Mouse (Mus musculus) brain, embryonic 18.5 days (tissue): ENCODE measurements around the gene Phgr1.
A peak's percentile ranks its signal among the peaks of the same experiment; 100 is the strongest.

Experiments
- DNase-seq: peaks from one replicate; pipeline ENCODE4 v3.0.0-alpha.2; 2012; ENCODE audit warnings: low read depth, low spot score

Phgr1 gene

DNA sequence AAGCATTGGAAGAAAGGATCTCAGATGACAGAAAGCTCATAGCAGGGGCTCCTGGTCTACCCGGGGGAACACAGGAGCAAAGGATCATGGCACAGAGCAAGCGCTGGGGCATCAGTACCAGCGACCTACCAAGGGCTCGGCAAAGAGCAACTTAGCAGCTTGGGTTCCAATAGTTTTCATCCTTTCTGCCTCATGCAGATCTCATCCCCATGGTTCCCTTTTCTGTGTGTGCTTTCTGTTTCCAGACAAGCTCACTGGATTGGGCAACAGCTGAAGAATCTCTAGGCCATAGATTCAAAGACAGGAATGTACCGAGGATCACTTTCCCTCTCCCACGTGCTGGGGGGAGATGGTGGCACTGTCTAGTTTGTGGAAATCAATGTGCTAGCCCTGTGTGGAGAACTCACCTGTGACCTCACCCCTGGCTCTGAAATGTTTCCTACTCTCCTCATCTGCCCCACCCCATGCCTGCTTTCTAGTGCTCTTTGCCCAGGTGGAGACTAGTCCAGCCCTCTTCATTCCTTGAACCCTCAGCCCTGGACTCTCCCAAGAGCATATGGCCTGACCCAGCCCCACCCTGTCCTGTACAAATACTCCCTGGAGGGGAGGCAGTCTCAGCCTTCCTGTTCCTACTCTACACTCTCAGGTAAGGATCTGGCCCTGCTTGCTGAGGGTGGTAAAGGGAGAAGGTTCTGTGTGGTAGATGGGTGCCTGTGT is at the start of gene Phgr1:
Phgr1 (plus strand) TSS at position 612 of the 717 bp plus-strand sequence.
- DNase-seq: no peak

DNA sequence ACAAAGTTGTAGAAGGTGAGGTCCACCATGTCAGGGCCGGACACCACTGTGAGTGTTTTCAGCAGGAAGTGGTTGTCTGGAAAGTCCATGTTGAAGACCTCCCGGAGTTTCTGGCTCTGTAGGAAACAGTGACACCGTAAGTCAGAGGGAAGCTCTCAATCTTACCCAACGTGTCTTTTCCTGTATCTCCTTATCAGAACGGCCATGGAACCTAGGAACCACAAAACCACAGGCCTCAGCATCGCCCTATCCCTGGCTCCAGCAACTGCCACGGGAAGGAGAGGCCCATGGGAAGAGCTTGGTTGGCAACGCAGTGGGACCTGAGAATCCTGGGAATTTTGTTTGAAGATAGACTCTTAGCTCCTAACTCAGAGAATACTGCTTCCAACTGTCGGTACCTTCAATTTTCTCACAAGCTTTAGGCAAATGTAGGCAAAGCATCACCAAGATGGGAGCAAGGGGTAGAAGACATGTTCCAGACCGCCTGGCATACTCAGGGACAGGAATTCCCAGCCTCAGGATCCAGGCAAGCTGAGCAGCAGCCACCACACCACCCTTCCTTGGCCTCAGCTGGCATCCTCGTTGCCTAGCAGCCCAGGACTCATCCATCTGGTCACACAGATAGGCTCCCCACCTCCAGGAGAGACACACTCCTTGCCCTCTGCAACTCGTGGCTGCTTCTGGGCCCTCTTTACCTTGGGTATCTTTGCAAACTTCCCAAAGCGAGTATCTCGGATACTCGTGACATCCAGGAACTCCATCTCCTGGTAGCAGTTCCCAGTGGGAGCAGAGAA is 48.7 kb upstream of the Phgr1 start:
- DNase-seq: no peak

DNA sequence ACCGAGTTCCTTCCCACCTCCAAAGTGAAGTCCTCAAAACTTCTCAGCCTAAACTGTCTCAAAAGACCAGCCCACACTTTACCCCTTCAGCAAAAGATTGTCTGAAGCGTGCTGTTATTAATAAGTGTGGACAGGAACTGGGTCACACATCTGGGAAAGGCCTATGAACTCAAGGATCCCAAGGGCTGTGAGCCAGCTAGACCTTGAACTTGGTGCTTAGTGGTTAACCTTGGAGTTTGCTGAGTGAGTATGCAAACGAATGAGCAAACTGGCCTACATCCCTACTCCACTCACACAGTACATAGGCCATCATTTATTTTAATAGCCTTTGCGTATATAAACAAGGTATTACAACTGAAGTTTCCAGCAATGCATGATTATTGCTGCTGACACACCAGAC is 47.1 kb upstream of the Phgr1 start:
- DNase-seq: no peak

DNA sequence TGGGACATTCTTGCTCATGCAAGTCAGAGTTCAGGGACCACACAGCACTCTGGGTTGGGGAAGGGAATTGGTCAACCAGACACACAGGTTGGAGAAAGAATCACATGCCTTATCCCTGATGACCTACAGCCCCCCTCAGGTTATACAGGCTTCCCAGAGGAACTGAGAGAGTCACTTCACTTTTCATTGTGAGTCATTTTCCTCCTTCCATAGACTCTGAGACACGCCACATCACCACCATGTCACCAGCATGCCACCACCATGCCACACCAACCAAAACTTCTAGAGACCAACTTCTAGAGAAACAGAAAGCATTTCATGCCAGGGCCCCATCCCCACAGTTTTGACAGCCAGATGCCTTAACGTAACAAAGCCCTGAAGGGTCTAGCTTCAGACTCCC is 45.7 kb upstream of the Phgr1 start:
- DNase-seq: no peak

DNA sequence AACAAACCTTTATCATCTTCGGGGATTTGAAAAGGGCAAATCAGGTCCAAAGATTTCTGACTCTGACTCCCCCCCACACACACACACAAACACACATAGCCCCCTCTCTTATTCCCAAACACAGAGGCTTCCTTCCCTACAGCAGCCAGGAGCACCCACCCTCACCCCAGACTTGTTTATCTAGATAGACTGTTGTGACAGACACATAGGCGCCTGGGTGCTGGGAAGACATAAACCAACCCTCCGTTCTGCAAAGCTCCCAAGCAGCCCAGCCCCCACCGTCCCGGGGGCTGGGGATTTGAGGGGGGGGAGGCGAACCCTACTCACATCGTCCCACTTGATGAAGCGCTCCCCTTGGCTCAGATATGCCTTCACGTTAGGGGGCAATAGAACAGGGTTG is 44.7 kb upstream of the Phgr1 start:
- DNase-seq: no peak

DNA sequence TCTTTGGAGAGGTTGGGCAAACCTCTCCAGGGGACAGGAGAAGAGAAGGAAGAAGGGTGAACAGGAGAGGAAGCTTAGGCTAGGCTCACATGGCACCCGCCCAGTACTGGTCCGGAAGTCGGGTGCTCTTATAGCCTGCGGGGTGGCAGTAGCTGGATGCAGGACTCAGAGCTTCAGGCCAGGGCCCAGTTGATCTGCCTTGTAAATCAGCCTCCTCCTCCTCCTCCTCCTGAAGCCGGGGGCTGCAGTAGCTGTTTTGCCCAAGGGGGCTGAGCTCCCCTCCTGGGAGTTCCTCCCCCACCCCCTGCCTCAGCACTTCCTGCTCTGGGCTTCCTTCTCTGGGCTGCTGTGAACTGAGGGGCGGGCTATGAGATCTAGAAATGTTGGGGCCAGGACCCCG is 44.2 kb upstream of the Phgr1 start, which contains the start of gene Plcb2:
Plcb2 (minus strand) TSS at position 102 of the 400 bp plus-strand sequence.
- DNase-seq: no peak

DNA sequence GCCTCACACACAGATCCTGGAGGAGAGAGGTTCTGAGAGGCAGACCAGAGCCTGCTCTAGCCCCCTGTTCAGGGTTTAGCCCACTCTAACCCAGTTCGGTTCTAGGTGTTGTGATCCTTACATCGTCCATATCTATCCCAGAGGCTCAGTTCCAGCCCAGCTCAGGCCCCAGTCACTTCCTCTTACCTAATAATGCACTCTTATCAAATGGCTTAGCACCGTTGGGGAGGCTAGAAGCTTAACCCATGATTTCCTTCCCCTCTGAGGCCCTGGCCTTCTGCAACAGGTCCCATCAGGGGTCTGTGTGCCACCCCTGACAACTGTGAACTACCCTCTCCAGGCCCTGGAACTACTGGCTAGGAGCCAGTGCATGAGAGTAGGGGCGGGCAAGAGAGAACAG is 43.4 kb upstream of the Phgr1 start:
- no peak for DNase-seq

DNA sequence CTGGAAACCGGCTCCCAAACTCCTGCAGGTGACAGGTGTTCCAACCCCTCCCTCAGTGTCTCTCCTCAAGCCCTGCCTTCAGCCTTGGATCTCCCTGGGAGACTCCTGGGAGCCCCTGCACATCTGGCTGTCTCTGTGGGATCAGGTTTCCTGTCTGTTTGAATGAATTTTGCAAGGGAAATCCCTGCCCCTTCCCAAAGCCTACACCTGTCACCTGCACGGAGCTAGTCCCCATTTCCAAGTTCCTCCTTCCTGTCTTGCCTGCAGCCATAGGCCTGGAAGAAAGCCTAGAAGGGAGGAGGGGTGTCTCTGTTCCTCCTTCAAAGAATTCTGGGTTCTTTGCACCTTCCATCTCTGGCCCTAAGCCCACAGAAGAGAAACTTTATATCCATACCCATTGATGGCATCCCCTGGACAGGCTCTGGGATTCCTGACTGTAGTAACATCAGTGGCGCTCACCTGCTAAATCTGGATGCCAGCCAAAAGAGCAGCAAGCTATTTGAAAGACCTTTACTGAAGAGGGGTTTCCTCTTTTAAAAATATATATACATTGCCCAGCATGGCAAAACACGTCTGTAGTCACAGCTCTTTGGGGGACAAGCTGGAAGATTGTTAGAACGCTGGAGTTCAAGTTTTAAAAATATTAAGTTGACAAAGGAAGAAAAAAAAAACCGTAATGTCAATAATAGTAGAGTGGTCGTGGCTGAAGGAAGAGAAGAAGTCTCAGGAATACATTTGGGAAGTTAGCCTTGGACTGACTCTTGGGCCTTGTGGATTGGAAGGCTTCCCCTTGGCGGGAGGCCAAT is 42.5 kb upstream of the Phgr1 start:
- no peak for DNase-seq

DNA sequence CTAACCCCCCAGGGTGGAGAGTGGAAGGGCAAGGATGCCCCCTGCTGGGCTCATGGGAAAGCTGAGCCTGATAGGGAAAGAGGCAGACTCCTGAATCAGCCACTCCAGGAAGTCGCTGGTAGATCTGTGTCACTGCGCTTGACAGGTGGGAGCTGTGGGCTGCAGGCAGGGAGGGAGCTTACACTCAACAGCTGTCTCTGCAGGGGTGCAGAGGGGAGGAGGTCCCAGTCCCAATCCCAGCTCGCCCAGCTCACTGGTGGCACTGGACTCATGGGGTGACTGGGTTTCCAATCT is 42.0 kb upstream of the Phgr1 start:
- DNase-seq: no peak

DNA sequence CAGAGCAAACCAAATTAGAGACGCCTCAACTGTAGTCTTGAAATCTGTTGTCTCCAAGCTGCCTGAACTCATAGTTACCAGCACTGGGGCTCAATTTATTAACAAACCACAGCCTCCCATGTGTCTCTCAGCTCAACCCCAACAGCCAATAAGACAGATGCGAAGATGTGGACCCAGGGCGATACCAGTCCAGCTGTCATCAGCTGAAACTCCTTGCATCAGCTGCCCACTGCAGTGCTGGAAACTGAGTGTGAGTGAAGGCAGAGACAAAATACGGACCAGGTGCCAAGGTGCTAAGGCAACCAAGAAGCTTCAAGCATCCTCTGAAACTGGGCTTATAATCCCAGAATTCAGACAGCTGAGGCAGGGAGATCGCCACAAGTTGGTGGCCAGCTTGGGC is 40.6 kb upstream of the Phgr1 start:
- no peak for DNase-seq

DNA sequence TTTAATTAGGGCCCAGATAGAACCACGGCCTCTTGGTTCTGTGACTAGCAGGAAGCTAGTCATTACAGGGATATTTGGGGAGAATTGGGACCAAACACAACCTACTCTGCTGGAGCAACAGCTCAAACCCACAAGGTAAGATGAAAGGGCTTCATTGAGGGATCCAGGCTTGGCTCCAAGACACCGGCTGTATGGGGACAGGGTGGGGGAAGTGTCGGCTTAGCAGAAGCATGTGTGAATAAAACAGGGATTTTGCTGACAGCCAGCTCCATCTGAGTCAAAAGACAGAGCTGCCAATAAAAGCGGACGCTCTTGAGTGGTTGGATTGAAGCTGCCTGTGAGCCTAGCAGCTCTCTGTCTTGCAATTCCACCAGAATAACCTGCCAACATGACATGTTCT is 39.2 kb upstream of the Phgr1 start:
- no peak for DNase-seq

DNA sequence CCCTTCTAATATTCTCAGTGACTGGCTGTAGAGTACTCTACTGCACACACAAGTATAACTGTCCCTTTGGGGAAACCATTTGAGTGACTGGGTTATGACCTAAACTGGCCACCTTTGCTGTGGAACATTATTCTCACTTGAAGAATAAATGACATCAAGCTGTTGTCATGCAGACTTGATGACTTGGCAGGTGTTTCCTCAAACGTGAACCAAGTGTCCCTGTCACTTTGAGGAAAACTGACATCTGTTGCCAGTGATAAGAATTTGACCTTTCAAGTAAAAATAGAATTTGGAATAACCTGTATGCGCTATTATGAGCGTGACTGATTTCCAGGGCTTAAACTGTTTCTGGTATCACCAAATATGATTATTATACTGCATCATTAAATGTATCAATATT is 32.2 kb upstream of the Phgr1 start:
- no peak for DNase-seq

DNA sequence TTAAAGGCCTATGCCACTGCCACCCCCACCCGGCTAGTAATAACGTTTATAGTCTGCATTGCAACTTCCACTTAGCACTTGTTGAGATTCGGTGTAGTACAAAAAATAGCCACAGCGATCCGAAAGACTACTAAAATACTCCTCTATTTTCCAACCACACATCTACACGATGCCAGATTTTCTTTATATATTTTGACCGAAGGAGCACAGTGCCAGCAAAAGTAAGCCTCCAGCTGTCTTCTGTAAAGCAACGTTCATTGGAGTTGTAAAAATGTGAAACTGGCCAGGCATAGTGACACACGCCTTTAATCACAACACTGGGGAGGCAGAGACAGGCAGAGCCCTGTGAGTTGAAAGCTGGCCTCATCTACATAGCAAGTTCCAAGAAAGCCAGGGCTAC is 31.4 kb upstream of the Phgr1 start:
- DNase-seq: no peak

DNA sequence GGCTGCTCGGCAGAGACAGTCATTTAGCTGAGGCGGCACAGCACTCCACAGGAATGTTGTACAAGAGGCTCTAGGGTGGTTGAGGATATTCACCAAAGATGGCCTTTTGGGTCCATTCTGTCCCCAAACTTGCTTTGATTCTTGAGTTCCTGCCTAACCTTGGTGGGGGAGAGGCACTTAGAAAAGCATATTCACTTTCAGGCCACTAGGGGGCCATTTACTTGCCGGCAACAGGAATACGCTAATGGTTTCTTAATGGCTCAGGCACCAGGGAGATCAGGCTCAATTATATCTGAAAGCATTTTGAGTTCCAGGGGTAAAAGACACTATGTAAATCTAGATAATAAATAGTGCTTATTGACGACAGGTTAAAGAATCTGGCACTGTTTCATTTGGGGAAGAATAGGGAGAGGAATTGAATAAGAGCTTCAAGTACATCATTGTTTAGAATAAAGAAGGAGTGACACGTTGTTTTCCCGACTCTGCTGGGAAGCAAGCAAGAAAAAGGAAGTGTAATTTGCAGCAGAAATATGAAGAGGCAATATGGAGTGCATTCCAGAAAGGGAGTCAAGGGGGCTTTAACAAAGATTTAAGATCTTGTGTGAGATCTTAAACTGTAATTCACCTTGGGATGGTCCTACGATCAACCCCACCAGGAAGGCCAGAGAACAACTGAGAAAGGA is 29.2 kb upstream of the Phgr1 start:
- DNase-seq: no peak

DNA sequence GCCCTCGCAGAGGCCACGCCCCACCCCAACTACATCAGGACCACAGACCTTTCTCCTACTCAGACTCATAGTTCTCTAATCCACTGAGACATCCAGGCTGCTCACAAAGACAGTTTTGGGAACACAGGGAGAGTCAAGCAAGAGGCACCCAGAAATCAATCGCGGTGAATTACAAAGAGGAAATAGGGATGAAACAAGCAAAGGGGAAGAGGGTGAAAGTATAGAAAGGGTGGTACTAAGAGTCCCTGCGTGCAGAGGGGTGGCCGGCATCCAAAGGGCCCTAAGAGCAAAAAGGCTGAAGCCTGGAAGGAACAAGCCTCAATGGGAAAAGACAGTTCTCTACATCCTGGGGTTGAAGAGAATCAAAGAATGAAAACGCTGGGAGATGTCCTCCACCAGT is 27.9 kb upstream of the Phgr1 start:
- no peak for DNase-seq

DNA sequence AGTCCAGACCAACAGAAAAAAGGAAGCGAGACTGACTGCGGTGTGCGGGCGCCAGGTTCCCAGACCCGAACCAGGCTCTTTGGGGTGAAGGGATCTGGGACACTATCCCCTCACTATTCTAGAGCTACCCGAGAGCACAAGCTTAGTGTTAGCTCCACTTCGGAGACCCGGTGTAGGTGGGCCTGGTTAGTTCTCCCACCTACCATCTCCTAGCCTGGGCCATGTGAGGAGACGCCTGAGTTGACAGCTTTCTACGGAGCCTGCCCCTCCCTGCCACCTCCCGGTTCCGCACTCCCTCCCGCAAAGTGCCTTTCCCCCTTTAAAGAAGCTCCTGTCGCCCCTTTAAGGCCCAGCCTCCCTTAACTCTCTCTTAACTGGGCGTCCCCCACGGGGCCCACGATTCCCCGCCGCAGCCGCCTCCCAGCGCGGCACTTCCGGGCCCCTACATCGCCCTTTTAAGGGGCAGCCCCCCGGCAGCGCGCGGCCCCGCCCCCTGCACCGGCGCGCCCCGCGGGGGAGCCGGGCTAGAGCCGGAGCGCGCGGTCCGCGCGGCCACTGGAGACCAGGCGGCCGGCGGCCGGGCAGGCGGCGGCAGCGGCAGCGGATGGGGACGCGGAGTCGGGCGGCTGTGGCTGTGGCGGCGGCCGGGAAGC is 27.2 kb upstream of the Phgr1 start, which contains the start of gene Inafm2:
Inafm2 (plus strand) TSS at position 527 of the 653 bp plus-strand sequence.
- peak; percentile 83 for DNase-seq

DNA sequence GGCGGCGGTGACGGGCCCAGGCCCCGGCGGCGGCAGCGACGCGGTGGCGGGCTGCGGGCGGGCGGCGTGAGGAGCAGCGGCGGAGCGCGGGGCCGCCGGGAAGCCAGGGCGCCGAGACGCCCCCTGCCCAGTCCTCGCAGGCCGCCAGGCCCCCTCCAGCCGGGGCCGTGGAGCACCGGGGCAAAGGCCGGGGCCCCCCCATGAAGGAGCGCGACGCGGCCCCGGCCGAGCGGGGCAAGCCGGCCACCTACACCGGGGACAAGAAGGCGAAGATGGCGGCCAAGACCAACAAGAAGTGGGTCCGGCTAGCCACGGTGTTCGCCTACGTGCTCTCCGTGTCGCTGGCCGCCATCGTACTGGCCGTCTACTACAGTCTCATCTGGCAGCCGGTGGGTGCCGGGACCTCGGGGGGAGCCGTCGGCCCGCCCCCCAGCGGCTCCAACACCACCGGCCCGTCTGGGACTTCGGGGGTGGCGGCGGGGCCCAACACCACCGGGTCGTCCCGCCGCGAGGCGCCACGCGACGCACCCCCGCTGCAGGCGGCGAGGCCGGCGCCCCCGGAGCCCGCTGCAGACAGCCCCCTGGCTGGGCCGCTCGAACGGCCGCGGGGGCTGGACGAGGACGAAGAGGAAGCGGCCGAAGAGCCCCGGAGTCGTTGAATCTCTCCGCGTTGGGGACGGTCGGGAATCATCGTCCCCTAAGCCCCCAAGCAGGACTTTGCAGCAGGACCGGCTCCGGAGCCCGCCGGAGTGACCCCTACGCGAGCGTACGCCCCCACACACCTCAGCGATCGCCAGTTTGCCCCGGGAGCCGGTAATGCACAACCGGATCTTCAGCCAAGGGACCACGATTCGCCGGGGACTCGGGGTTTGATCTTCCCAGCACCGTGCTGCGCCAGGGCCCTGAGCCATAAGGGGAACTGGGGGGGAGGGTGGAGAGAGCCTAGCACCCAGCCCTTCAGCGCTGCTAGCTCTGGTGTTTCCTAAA is 26.4 kb upstream of the Phgr1 start:
- no peak for DNase-seq

DNA sequence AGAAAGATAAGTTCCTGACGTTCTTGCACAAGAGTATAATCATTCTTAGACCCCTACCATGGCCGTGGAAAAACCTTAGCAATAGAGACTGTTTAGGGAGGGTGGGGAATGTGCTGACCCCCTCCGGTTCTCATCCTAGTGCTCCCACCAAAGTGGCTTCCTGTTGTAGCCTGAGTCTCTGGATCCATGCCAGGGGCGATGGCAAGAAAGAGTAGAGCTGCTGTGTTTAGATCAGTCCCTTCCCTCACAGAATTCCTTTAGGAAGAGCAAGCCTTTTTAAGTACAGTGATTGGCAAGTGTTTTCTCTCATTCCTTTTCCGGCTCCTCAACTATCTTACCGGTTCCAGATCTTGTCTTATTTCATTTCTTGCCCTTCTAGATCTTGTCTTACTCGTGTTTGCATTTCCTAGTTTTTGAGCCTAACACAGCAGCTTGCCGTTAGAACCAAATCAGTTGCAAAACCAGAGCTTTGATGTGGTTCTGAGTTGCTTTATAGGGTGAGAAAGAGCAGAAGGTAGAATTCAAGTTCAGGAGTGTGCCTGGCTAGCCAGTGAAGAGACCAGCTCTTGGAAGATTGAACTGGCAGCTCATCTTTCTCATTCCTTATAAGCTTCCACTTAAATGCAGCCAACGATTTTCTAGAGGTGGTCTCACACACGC is 25.1 kb upstream of the Phgr1 start:
- DNase-seq: no peak

DNA sequence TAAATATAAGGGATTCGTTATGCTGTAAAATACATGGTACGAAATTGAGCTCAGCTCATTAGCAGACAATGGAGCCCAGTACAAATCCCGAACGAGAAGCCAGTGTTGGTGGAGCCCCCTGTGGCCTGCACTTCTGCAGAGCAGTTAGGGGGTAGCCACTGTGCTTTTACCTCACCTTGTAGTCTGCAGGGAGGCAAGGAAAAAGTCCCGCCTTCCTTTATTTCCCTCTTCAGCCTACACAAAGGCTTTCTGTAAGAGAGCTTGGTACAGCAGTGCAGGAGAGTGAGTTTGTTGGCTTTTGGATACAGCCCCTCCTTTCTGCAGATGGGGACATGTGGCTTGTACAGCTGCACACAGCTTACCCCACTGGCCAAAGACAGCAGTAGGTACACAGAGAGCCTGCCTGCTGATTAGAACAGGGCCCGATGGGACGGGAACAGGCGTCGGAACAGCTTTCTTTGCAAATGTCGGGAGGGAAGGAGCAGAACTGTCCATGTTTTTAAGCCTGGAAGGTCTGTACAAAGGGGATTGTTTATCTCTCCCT is 23.2 kb upstream of the Phgr1 start:
- DNase-seq: no peak
